Mouse (Mus musculus) CH12.LX (cell line): ENCODE data around the gene Maml2. TPM values are rescaled to one million over a fixed set of nuclear protein-coding genes. Genes with fewer than 3 reads are reported as not detected.

Experiments used
- DNase-seq: peaks from one replicate; pipeline ENCODE4 v3.0.0-alpha.2; 2013; ENCODE audit errors: extremely low read depth
- H3K27ac ChIP-seq: 2 replicates; pipeline ENCODE4 v1.5.1; 2012; ENCODE audit warnings: low read depth, mild to moderate bottlenecking, control low read depth, moderate library complexity; ENCODE audit not compliant: insufficient read depth
- H3K27me3 ChIP-seq: replicated peaks from 2 replicates; pipeline ENCODE3; 2012; ENCODE audit warnings: inconsistent platforms
- H3K36me3 ChIP-seq, 2 experiments: replicated peaks in 1 of 2; 2 replicates each; pipeline versions ENCODE3 to v1.6.1; 2012; ENCODE audit warnings: inconsistent platforms in 1 of 2, low read length in 1 of 2, mild to moderate bottlenecking in 1 of 2, mixed read lengths in 1 of 2, moderate library complexity in 1 of 2; ENCODE audit not compliant: control insufficient read depth in 1 of 2, insufficient read depth in 1 of 2
- H3K4me1 ChIP-seq, 2 experiments: 2 replicates each; pipeline ENCODE4 v1.6.1; 2012; ENCODE audit warnings: inconsistent platforms in 1 of 2, moderate library complexity in 1 of 2; ENCODE audit not compliant: insufficient read depth in 2 of 2, control insufficient read depth in 1 of 2
- H3K4me2 ChIP-seq: 2 replicates; pipeline ENCODE4 v1.6.1; 2012; ENCODE audit warnings: low read depth, mild to moderate bottlenecking, control low read depth; ENCODE audit not compliant: poor library complexity, insufficient read depth, severe bottlenecking
- H3K4me3 ChIP-seq, 3 experiments: fragments of 150-350 bp in 1 of 3; sonication (generic) in 1 of 3; replicated peaks in 1 of 3; 2 replicates each; pipeline versions ENCODE3 to v1.5.1; 2011 to 2012; ENCODE audit warnings: low read depth in 2 of 3, low read length in 2 of 3, mild to moderate bottlenecking in 2 of 3, moderate library complexity in 2 of 3, control low read depth in 1 of 3, improper control_type of control experiment in 1 of 3, inconsistent platforms in 1 of 3, mixed read lengths in 1 of 3; ENCODE audit not compliant: poor library complexity in 1 of 3
- H3K79me2 ChIP-seq: replicated peaks from 2 replicates; pipeline ENCODE4 v1.6.1; 2012; ENCODE audit warnings: mild to moderate bottlenecking, moderate library complexity; ENCODE audit not compliant: control insufficient read depth, poor library complexity, insufficient read depth, severe bottlenecking; ENCODE audit errors: extremely low read depth
- H3K9ac ChIP-seq: 2 replicates; pipeline ENCODE4 v1.6.1; 2012; ENCODE audit warnings: low read depth, mild to moderate bottlenecking, control low read depth, moderate library complexity; ENCODE audit not compliant: insufficient read depth
- H3K9me3 ChIP-seq: replicated peaks from 2 replicates; pipeline ENCODE3; 2012; ENCODE audit warnings: low read length, inconsistent platforms, mixed read lengths
- CHD1 ChIP-seq: IDR thresholded peaks from 2 replicates; pipeline ENCODE4 v1.6.1; 2012; ENCODE audit warnings: low read depth, low read length, improper control_type of control experiment, inconsistent platforms
- CHD2 ChIP-seq: IDR thresholded peaks from 2 replicates; pipeline ENCODE4 v1.6.1; 2011; ENCODE audit warnings: low read length, improper control_type of control experiment
- CTCF ChIP-seq, 2 experiments: IDR thresholded peaks in 1 of 2; conservative IDR thresholded peaks in 1 of 2; 2 replicates each; pipeline ENCODE4 v1.5.1; 2011 to 2012; ENCODE audit warnings: low read depth in 2 of 2, low read length in 2 of 2, improper control_type of control experiment in 1 of 2, inconsistent platforms in 1 of 2, mild to moderate bottlenecking in 1 of 2, moderate library complexity in 1 of 2
- E2F4 ChIP-seq: IDR thresholded peaks from 2 replicates; pipeline ENCODE4 v1.6.1; 2011; ENCODE audit warnings: low read depth, low read length, improper control_type of control experiment; ENCODE audit not compliant: insufficient replicate concordance
- EP300 ChIP-seq: IDR thresholded peaks from 2 replicates; pipeline ENCODE4 v1.6.1; 2011; ENCODE audit warnings: low read length, improper control_type of control experiment
- ETS1 ChIP-seq: conservative IDR thresholded peaks from 2 replicates; pipeline ENCODE4 v1.6.1; 2012; ENCODE audit warnings: low read depth, mild to moderate bottlenecking, inconsistent platforms, low read length, improper control_type of control experiment, moderate library complexity
- HCFC1 ChIP-seq: IDR thresholded peaks from 2 replicates; pipeline ENCODE4 v1.6.1; 2012; ENCODE audit warnings: low read depth, mild to moderate bottlenecking, inconsistent platforms, low read length, improper control_type of control experiment
- JUND ChIP-seq: conservative IDR thresholded peaks from 2 replicates; pipeline ENCODE4 v1.6.1; 2011; ENCODE audit warnings: low read depth, low read length, improper control_type of control experiment
- MAX ChIP-seq: IDR thresholded peaks from 2 replicates; pipeline ENCODE4 v1.6.1; 2011; ENCODE audit warnings: low read length, improper control_type of control experiment
- MAZ ChIP-seq: IDR thresholded peaks from 2 replicates; pipeline ENCODE4 v1.6.1; 2012; ENCODE audit warnings: low read depth, mild to moderate bottlenecking, inconsistent platforms, low read length, improper control_type of control experiment, moderate library complexity
- MEF2A ChIP-seq: IDR thresholded peaks from 2 replicates; pipeline ENCODE4 v1.6.1; 2014; ENCODE audit warnings: low read depth, mild to moderate bottlenecking, inconsistent platforms, low read length, improper control_type of control experiment, borderline replicate concordance
- MXI1 ChIP-seq: IDR thresholded peaks from 2 replicates; pipeline ENCODE4 v1.6.1; 2011; ENCODE audit warnings: mild to moderate bottlenecking, low read depth, low read length, improper control_type of control experiment
- MYC ChIP-seq: IDR thresholded peaks from 2 replicates; pipeline ENCODE4 v1.6.1; 2011; ENCODE audit warnings: low read depth, mild to moderate bottlenecking, improper control_type of control experiment, low read length
- NRF1 ChIP-seq: IDR thresholded peaks from 2 replicates; pipeline ENCODE4 v1.6.1; 2014; ENCODE audit warnings: low read depth, mild to moderate bottlenecking, inconsistent platforms, low read length, improper control_type of control experiment, moderate library complexity
- PAX5 ChIP-seq: IDR thresholded peaks from 2 replicates; pipeline ENCODE4 v1.6.1; 2012; ENCODE audit warnings: low read length, inconsistent platforms, mixed read lengths
- POLR2A ChIP-seq: IDR thresholded peaks from 2 replicates; pipeline ENCODE4 v1.6.1; 2011; ENCODE audit warnings: low read depth, mild to moderate bottlenecking, improper control_type of control experiment, low read length
- SIN3A ChIP-seq: IDR thresholded peaks from 2 replicates; pipeline ENCODE4 v1.6.1; 2012; ENCODE audit warnings: low read length, improper control_type of control experiment, inconsistent platforms
- TBP ChIP-seq: conservative IDR thresholded peaks from 2 replicates; pipeline ENCODE4 v1.6.1; 2011; ENCODE audit warnings: low read depth, low read length, improper control_type of control experiment
- TCF12 ChIP-seq: IDR thresholded peaks from 2 replicates; pipeline ENCODE4 v1.6.1; 2014; ENCODE audit warnings: low read depth, mild to moderate bottlenecking, inconsistent platforms, low read length, improper control_type of control experiment
- UBTF ChIP-seq: IDR thresholded peaks from 2 replicates; pipeline ENCODE4 v1.6.1; 2012; ENCODE audit warnings: low read depth, mild to moderate bottlenecking, inconsistent platforms, low read length, improper control_type of control experiment, moderate library complexity
- USF1 ChIP-seq: IDR thresholded peaks from 2 replicates; pipeline ENCODE4 v1.6.1; 2014; ENCODE audit warnings: low read depth, mild to moderate bottlenecking, inconsistent platforms, low read length, improper control_type of control experiment
- USF2 ChIP-seq: conservative IDR thresholded peaks from 2 replicates; pipeline ENCODE4 v1.6.1; 2011; ENCODE audit warnings: low read depth, low read length, improper control_type of control experiment
- ZC3H11A ChIP-seq: IDR thresholded peaks from 2 replicates; pipeline ENCODE4 v1.6.1; 2012; ENCODE audit warnings: low read depth, mild to moderate bottlenecking, inconsistent platforms, low read length, improper control_type of control experiment
- ZKSCAN1 ChIP-seq: IDR thresholded peaks from 2 replicates; pipeline ENCODE4 v1.6.1; 2012; ENCODE audit warnings: low read depth, inconsistent platforms, low read length, improper control_type of control experiment, borderline replicate concordance
- ZMIZ1 ChIP-seq: IDR thresholded peaks from 2 replicates; pipeline ENCODE4 v1.6.1; 2012; ENCODE audit warnings: low read depth, mild to moderate bottlenecking, inconsistent platforms, low read length, improper control_type of control experiment
- dilution Hi-C: fragments of 300-500 bp; cut with MboI; formaldehyde crosslinking; loops from 2 replicates; pipeline ENCODE4 v1.14.3; 2020; ENCODE audit warnings: low sequenced_read_pairs; ENCODE audit not compliant: extremely low pct_unique_long_range_greater_than_20kb, extremely low pct_ligation_motif_present
- in situ Hi-C: fragments of 300-500 bp; cut with MboI; formaldehyde crosslinking; loops from 3 replicates; pipeline ENCODE4 v1.14.3; 2019; ENCODE audit warnings: low sequenced_read_pairs, low pct_ligation_motif_present, low pct_unique_long_range_greater_than_20kb, mixed read lengths
- polyA plus RNA-seq: library from polyadenylated mRNA; unstranded; fragments of >175 nt; gene quantifications from 2 replicates; pipeline ENCODE4 v1.2.1, GENCODE M21; 2012; ENCODE audit warnings: low read depth; ENCODE audit not compliant: insufficient read length
- total RNA-seq, 2 experiments: library from RNA; depleted of rRNA; stranded (reverse); fragments of 300-350 nt in 1 of 2; fragments of >200 nt in 1 of 2; gene quantifications; 2 replicates each; pipeline ENCODE4 v1.2.3; 2012 to 2014

The Maml2 gene
- total and polyA plus RNA-seq, 3 experiments, result 5.9 to 9.1 (median 5.9) TPM

GRCm38 (mm10) chr9:13497016-13497415 is 199.3 kb downstream of the Maml2 start:
- peaks cover 0 to 8% of the 10 kb centered on the region in 2 experiments; a peak in 2 of 4 replicates for H3K4me1 ChIP-seq
- no peak for DNase-seq
- no peak overlapping the region for H3K4me2 ChIP-seq
- peaks cover 5% of the 10 kb centered on the region; the same call in 1 of the 2 replicates for H3K79me2 ChIP-seq
- H3K9me3 ChIP-seq, result peaks cover 13% of the 10 kb centered on the region
- in situ Hi-C loops (no loop called here), dilution Hi-C loops (no loop called here)
- no peak overlapping the region for H3K9ac ChIP-seq
- H3K27ac ChIP-seq, result no peak overlapping the region
- peaks cover 5 to 14% of the 10 kb centered on the region in 2 experiments for H3K36me3 ChIP-seq
- no peak for TF ChIP-seq MEF2A
- TF ChIP-seq ZC3H11A, result no peak
- TF ChIP-seq NRF1, result no peak
- TF ChIP-seq MAX, result no peak
- TF ChIP-seq HCFC1, result no peak
- TF ChIP-seq CTCF (conservative IDR thresholded peaks at IDR 0.05 in 1 of 2, IDR thresholded peaks at IDR 0.05 in 1 of 2; ENCODE audit: low read depth in 2 of 2, low read length in 2 of 2), result no peak
- no peak for TF ChIP-seq USF1
- TF ChIP-seq TBP, result no peak
- no peak for TF ChIP-seq USF2
- TF ChIP-seq EP300, result no peak
- no peak for TF ChIP-seq ZMIZ1
- no peak for TF ChIP-seq POLR2A
- no peak for TF ChIP-seq MYC
- no peak for TF ChIP-seq PAX5
- TF ChIP-seq JUND, result no peak
- no peak for TF ChIP-seq ETS1
- TF ChIP-seq MXI1, result no peak
- no peak for TF ChIP-seq SIN3A
- TF ChIP-seq CHD1, result no peak
- TF ChIP-seq E2F4, result no peak
- H3K4me3 ChIP-seq, result no peak overlapping the region
- H3K27me3 ChIP-seq, result no peaks in the 10 kb centered on the region

- H3K9me3 ChIP-seq, result peaks cover 13% of the 10 kb centered on the region
- no peak for DNase-seq
- dilution Hi-C loops, result no loop called here
These were observed 200.1 kb downstream of the Maml2 start for GRCm38 (mm10) chr9:13497690-13498333.

More at GRCm38 (mm10) chr9:13497690-13498333, 200.1 kb downstream of the Maml2 start:
- in situ Hi-C loops, result no loop called here
- TF ChIP-seq TCF12 (no peak), UBTF (no peak), USF2 (no peak), ETS1 (no peak), CHD2 (no peak), JUND (no peak), ZKSCAN1 (no peak), MAZ (no peak), CTCF (conservative IDR thresholded peaks at IDR 0.05 in 1 of 2, IDR thresholded peaks at IDR 0.05 in 1 of 2; ENCODE audit: low read depth in 2 of 2, low read length in 2 of 2) (no peak)
- Histone ChIP-seq H3K4me1 (peaks cover 0 to 7% of the 10 kb centered on the region in 2 experiments; a peak in 2 of 4 replicates), H3K36me3 (peaks cover 5 to 14% of the 10 kb centered on the region in 2 experiments), H3K27ac (no peak overlapping the region), H3K27me3 (no peaks in the 10 kb centered on the region), H3K4me3 (no peak overlapping the region), H3K9ac (no peak overlapping the region), H3K79me2 (peaks cover 5% of the 10 kb centered on the region; the same call in 1 of the 2 replicates), H3K4me2 (no peak overlapping the region)
